In genomic region chr9:66374495-66375478, GRCm38 (mm10) we compare ENCODE assay signal across 19 mouse cellular contexts. TPM values are rescaled to one million over a fixed set of nuclear protein-coding genes. Genes with fewer than 3 reads are reported as not detected.
A peak's percentile ranks its signal among the peaks of the same experiment; 100 is the strongest.
DNase-seq lines count a peak whose midpoint lies in the region; ATAC-seq and TF ChIP-seq lines count a peak whose summit lies in the region.
"Had no signal": no experiment of that assay in that cellular context is flagged by ENCODE, and none has a peak within 500 bp of the region (broad histone marks: within the 10 kb centered on the region; RNA-seq: fewer than 3 reads in every experiment).

No protein-coding gene starts in this region.

- H3K4me2 ChIP-seq in liver, embryonic 16.5 days (ENCODE audit: low read depth, low read length): no peak overlapping the region
- no peak overlapping the region for H3K4me2 ChIP-seq in liver, embryonic 12.5 days
- H3K4me2 ChIP-seq: hindbrain, embryonic 15.5 days; neural tube, embryonic 12.5 days had no signal

- H3K9ac ChIP-seq in liver, embryonic 16.5 days (ENCODE audit: low read depth, low read length): no peak overlapping the region
- H3K9ac ChIP-seq in liver, embryonic 12.5 days: no peak overlapping the region
- H3K9ac ChIP-seq in MEL (ENCODE audit: control insufficient read depth, low read depth, low read length, poor library complexity, severe bottlenecking): peak overlapping the region; percentile 52
- H3K9ac ChIP-seq: forebrain, postnatal 0 days; hindbrain, embryonic 15.5 days; neural tube, embryonic 12.5 days had no signal

- no peak for TF ChIP-seq RAD21 in MEL (IDR thresholded peaks at IDR 0.05; ENCODE audit: low read depth, low read length)

- peak; percentile 20 to 22; a peak in 1 of 4 replicates for TF ChIP-seq EP300 in MEL (IDR thresholded peaks at IDR 0.05; ENCODE audit: low read depth in 1 of 2, low read length in 2 of 2)

- no peak overlapping the region for H3K4me3 ChIP-seq in liver, embryonic 16.5 days (ENCODE audit: low read depth, low read length)
- H3K4me3 ChIP-seq in liver, embryonic 12.5 days: no peak overlapping the region
- no peak overlapping the region for H3K4me3 ChIP-seq in MEL (ENCODE audit: control insufficient read depth in 1 of 2, insufficient read depth in 1 of 2, low read depth in 2 of 2, low read length in 2 of 2)
- H3K4me3 ChIP-seq: embryonic facial prominence, embryonic 10.5 days; erythroblast, embryonic 14.5 days; gastrocnemius, adult 2 months; hindbrain, embryonic 15.5 days; neural tube, embryonic 12.5 days had no signal

- no peak; the same call in 1 of the 2 replicates for ATAC-seq in liver, embryonic 16.5 days (ENCODE audit: low read depth)
- ATAC-seq in liver, embryonic 12.5 days: no peak
- peak; percentile 73 to 78 for ATAC-seq in hematopoietic stem cell, adult 5-6 weeks (replicated peaks in 1 of 2; ENCODE audit: insufficient read depth in 1 of 2, low FRiP score in 2 of 2, low TSS enrichment in 1 of 2, low read depth in 1 of 2, poor library complexity in 2 of 2, severe bottlenecking in 2 of 2)
- ATAC-seq: forebrain, postnatal 0 days had no signal

- H3K27me3 ChIP-seq in liver, embryonic 16.5 days (ENCODE audit: control insufficient read depth, insufficient read depth, low read depth, low read length): no peaks in the 10 kb centered on the region
- no peaks in the 10 kb centered on the region for H3K27me3 ChIP-seq in liver, embryonic 12.5 days (replicated peaks)
- no peaks in the 10 kb centered on the region for H3K27me3 ChIP-seq in MEL (ENCODE audit: control insufficient read depth in 1 of 2, insufficient read depth in 2 of 2, low read length in 2 of 2)
- no peaks in the 10 kb centered on the region for H3K27me3 ChIP-seq in splenic B cell, adult 2 months (ENCODE audit: control insufficient read depth, insufficient read depth, low read length, poor library complexity, severe bottlenecking)
- H3K27me3 ChIP-seq: hindbrain, embryonic 15.5 days; neural tube, embryonic 12.5 days had no signal

- peaks cover 3% of the 10 kb centered on the region; the same call in 1 of the 2 replicates for H3K4me1 ChIP-seq in liver, embryonic 16.5 days (ENCODE audit: control insufficient read depth, low read depth, low read length)
- H3K4me1 ChIP-seq in liver, embryonic 12.5 days: peaks cover 13% of the 10 kb centered on the region
- H3K4me1 ChIP-seq in MEL (ENCODE audit: control insufficient read depth in 1 of 2, insufficient read depth in 2 of 2, low read length in 2 of 2): peaks cover 10 to 24% of the 10 kb centered on the region in 2 experiments
- H3K4me1 ChIP-seq: embryonic facial prominence, embryonic 10.5 days; hindbrain, embryonic 15.5 days; neural tube, embryonic 12.5 days had no signal

- TF ChIP-seq POLR2A in MEL (IDR thresholded peaks at IDR 0.05; ENCODE audit: control insufficient read depth in 1 of 2, insufficient read depth in 1 of 2, low read depth in 1 of 2, low read length in 2 of 2, poor library complexity in 1 of 2): no peak

- DNase-seq in MEL (ENCODE audit: low read depth, low spot score): peak; percentile 76
- peak; percentile 50 for DNase-seq in splenic B cell, adult 2 months (ENCODE audit: low read depth, low spot score)
- no peak for DNase-seq in urinary bladder, postnatal 25 days (ENCODE audit: low spot score)
- no peak for DNase-seq in cerebellum, adult 18-20 months
- DNase-seq in neural tube, embryonic 10.5 days (ENCODE audit: extremely low spot score, low spot score): no peak
- DNase-seq: adrenal gland, postnatal 10 days; cerebellum, postnatal 14 days; forebrain, postnatal 0 days; gastrocnemius, adult 2 months; heart, postnatal 10 days; midbrain, embryonic 14.5 days; thymus, adult 18-20 months had no signal

- H3K79me2 ChIP-seq in MEL (ENCODE audit: control insufficient read depth, insufficient read depth, low read length, poor library complexity): peaks cover 18% of the 10 kb centered on the region

- peaks cover 30% of the 10 kb centered on the region for H3K36me3 ChIP-seq in liver, embryonic 16.5 days (ENCODE audit: control insufficient read depth, insufficient read depth)
- peaks cover 61% of the 10 kb centered on the region for H3K36me3 ChIP-seq in liver, embryonic 12.5 days
- peaks cover 11 to 39% of the 10 kb centered on the region in 2 experiments for H3K36me3 ChIP-seq in MEL (ENCODE audit: control insufficient read depth in 1 of 2, insufficient read depth in 2 of 2, low read length in 2 of 2)
- H3K36me3 ChIP-seq in splenic B cell, adult 2 months (ENCODE audit: control insufficient read depth, insufficient read depth, low read length, poor library complexity, severe bottlenecking): peaks cover 3% of the 10 kb centered on the region; the same call in 1 of the 2 replicates

- no peak for TF ChIP-seq CTCF in MEL (IDR thresholded peaks at IDR 0.05 in 2 of 3, conservative IDR thresholded peaks at IDR 0.05 in 1 of 3; ENCODE audit: control insufficient read depth in 1 of 3, insufficient read depth in 1 of 3, low read depth in 2 of 3, low read length in 3 of 3, poor library complexity in 1 of 3, severe bottlenecking in 1 of 3)

- H3K9me3 ChIP-seq in liver, embryonic 16.5 days (replicated peaks; ENCODE audit: control insufficient read depth, low read length): no peaks in the 10 kb centered on the region
- no peaks in the 10 kb centered on the region for H3K9me3 ChIP-seq in liver, embryonic 12.5 days (replicated peaks)
- H3K9me3 ChIP-seq in MEL (replicated peaks; ENCODE audit: insufficient read depth, low read length): no peaks in the 10 kb centered on the region
- H3K9me3 ChIP-seq: embryonic facial prominence, embryonic 10.5 days; hindbrain, embryonic 15.5 days; neural tube, embryonic 12.5 days had no signal

- 0 out of 2 replicates have a peak overlapping the region, but pooled peaks have one; percentile 37 for H3K27ac ChIP-seq in liver, embryonic 16.5 days (ENCODE audit: low read length)
- H3K27ac ChIP-seq in liver, embryonic 12.5 days: no peak overlapping the region
- H3K27ac ChIP-seq in MEL (ENCODE audit: control insufficient read depth, low read depth, low read length): peak overlapping the region; percentile 93
- H3K27ac ChIP-seq: embryonic facial prominence, embryonic 10.5 days; gastrocnemius, adult 2 months; hindbrain, embryonic 15.5 days; neural tube, embryonic 12.5 days had no signal

TF ChIP-seq in MEL, 35 proteins besides CTCF, POLR2A, EP300 and RAD21 (continues in another document):
- TF ChIP-seq ELF1 (IDR thresholded peaks at IDR 0.05; ENCODE audit: low read depth, low read length) (0 out of 2 replicates have a peak, but pooled peaks have one; percentile 17), RCOR1 (IDR thresholded peaks at IDR 0.05; ENCODE audit: low read depth, low read length) (0 out of 2 replicates have a peak, but pooled peaks have one; percentile 4), NELFE (IDR thresholded peaks at IDR 0.05; ENCODE audit: low read depth, low read length) (no peak), HCFC1 (IDR thresholded peaks at IDR 0.05; ENCODE audit: low read depth, low read length) (no peak), MAZ (IDR thresholded peaks at IDR 0.05; ENCODE audit: low read depth, low read length) (no peak), ZMIZ1 (IDR thresholded peaks at IDR 0.05; ENCODE audit: low read depth, low read length) (no peak), GATA1 (IDR thresholded peaks at IDR 0.05; ENCODE audit: low read depth, low read length) (no peak), TCF12 (IDR thresholded peaks at IDR 0.05; ENCODE audit: low read depth, low read length) (0 out of 2 replicates have a peak, but pooled peaks have one; percentile 4), ZNF384 (IDR thresholded peaks at IDR 0.05; ENCODE audit: low read depth, low read length) (peak; percentile 57; the same call in 1 of the 2 replicates), CHD1 (IDR thresholded peaks at IDR 0.05; ENCODE audit: low read depth, low read length) (no peak), SIN3A (IDR thresholded peaks at IDR 0.05; ENCODE audit: low read length) (peak; percentile 5; the same call in 1 of the 2 replicates), KAT2A (conservative IDR thresholded peaks at IDR 0.05; ENCODE audit: low read depth, low read length) (no peak), ZC3H11A (IDR thresholded peaks at IDR 0.05; ENCODE audit: low read depth, low read length) (no peak), BHLHE40 (IDR thresholded peaks at IDR 0.05; ENCODE audit: borderline replicate concordance, low read depth, low read length) (no peak), GABPA (IDR thresholded peaks at IDR 0.05; ENCODE audit: low read depth, low read length) (no peak), ZKSCAN1 (IDR thresholded peaks at IDR 0.05; ENCODE audit: low read depth, low read length) (no peak), E2F4 (IDR thresholded peaks at IDR 0.05; ENCODE audit: borderline replicate concordance, low read depth, low read length) (no peak), NRF1 (IDR thresholded peaks at IDR 0.05; ENCODE audit: insufficient read depth, low read depth, low read length, poor library complexity, severe bottlenecking) (no peak), MEF2A (IDR thresholded peaks at IDR 0.05; ENCODE audit: extremely low read depth, insufficient replicate concordance, low read depth, low read length, poor library complexity, severe bottlenecking) (no peak), TBP (IDR thresholded peaks at IDR 0.05; ENCODE audit: low read depth, low read length) (no peak), MAFK (IDR thresholded peaks at IDR 0.05; ENCODE audit: borderline replicate concordance, low read depth, low read length) (no peak), MXI1 (IDR thresholded peaks at IDR 0.05; ENCODE audit: low read depth, low read length) (peak; percentile 37; the same call in 1 of the 2 replicates), USF1 (IDR thresholded peaks at IDR 0.05; ENCODE audit: low read depth, low read length) (peak; percentile 63; the same call in 1 of the 2 replicates), MYB (IDR thresholded peaks at IDR 0.05; ENCODE audit: low read depth, low read length) (no peak), MAX (IDR thresholded peaks at IDR 0.05; ENCODE audit: low read length) (no peak), CHD2 (IDR thresholded peaks at IDR 0.05; ENCODE audit: low read length) (no peak), ETS1 (IDR thresholded peaks at IDR 0.05; ENCODE audit: low read depth, low read length) (peak; percentile 60; the same call in 1 of the 2 replicates), MYC (IDR thresholded peaks at IDR 0.05; ENCODE audit: low read depth, low read length) (no peak), SMC3 (IDR thresholded peaks at IDR 0.05; ENCODE audit: low read depth, low read length) (no peak), JUND (IDR thresholded peaks at IDR 0.05; ENCODE audit: low read depth, low read length) (no peak)

RNA-seq across cellular contexts. Expression of gene Herc1, which starts 24.5 kb away (rescaled TPM):
- polyA plus RNA-seq in liver, embryonic 16.5 days (2015; fragmentation: Nextera tagmentation; extraction: Ambion mirVana): 29.2 and 30.6 TPM in 2 replicates
- 35.8 and 37.9 TPM in 2 replicates for polyA plus RNA-seq in liver, embryonic 12.5 days (2016; fragmentation: Nextera tagmentation; extraction: Ambion mirVana)
- 23.2 and 29.2 TPM in 2 replicates for total RNA-seq in MEL (2012; rRNA removed)
- polyA plus RNA-seq in MEL (2012; ENCODE audit: insufficient read depth in 1 of 2, insufficient read length in 2 of 2, low read depth in 1 of 2, low replicate concordance in 2 of 2, missing spikeins in 1 of 2): 10 to 100 TPM; 22.7 to 28.8 TPM
- 82.6 and 100 TPM in 2 replicates for total RNA-seq in hematopoietic stem cell, adult 5-6 weeks (2017)

Comparison
In these comparisons a context has a peak if more than half of its experiments do, and no peak if none do; other contexts are left out.
1. ATAC-seq: peak in hematopoietic stem cell, adult 5-6 weeks (2 of 2); none in liver, embryonic 16.5 days (single experiment) and liver, embryonic 12.5 days (single experiment).
2. DNase-seq: peak in MEL (single experiment) and splenic B cell, adult 2 months (single experiment); none in urinary bladder, postnatal 25 days (single experiment), cerebellum, adult 18-20 months (0 of 2) and neural tube, embryonic 10.5 days (single experiment).